Mouse (Mus musculus): ENCODE results near the gene Ifna6. TPM values are rescaled to one million over a fixed set of nuclear protein-coding genes. Genes with fewer than 3 reads are reported as not detected.
"Not testable (repeated sequence)": the region's sequence is repeated elsewhere in the genome, so short reads cannot be mapped to it uniquely, and the experiment has no call there.

Gene Ifna6
- total and polyA plus RNA-seq, 3 experiments = not detected

DNA sequence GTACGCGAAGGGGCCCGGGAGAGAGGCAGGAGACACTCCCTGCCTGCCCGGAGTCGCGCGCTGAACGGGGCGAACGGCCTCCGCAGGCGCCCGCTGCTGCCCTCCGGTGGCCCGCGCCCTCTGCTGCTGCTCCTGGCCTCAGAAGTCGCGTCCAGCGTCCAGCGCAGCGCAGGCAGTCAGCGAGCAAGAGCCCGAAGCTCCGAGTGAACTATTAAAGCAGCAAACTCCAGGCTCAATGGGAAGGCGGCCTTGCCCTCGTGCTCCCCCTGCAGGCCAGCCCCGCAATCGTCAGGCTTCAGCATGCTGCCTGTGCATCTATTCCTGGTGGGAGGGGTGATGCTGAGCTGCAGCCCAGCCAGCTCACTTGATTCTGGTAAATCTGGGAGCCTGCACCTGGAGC is 36.0 kb upstream of the Ifna6 start, which contains the start of gene Gm13278:
Gm13278 (plus strand) TSS at position 301 of the 400 bp plus-strand sequence.
- H3K27ac ChIP-seq (ENCODE audit: control insufficient read depth, low read depth, low read length); H3K27me3 ChIP-seq (ENCODE audit: control insufficient read depth in 1 of 2, insufficient read depth in 2 of 2, low read length in 2 of 2): not testable (repeated sequence)

DNA sequence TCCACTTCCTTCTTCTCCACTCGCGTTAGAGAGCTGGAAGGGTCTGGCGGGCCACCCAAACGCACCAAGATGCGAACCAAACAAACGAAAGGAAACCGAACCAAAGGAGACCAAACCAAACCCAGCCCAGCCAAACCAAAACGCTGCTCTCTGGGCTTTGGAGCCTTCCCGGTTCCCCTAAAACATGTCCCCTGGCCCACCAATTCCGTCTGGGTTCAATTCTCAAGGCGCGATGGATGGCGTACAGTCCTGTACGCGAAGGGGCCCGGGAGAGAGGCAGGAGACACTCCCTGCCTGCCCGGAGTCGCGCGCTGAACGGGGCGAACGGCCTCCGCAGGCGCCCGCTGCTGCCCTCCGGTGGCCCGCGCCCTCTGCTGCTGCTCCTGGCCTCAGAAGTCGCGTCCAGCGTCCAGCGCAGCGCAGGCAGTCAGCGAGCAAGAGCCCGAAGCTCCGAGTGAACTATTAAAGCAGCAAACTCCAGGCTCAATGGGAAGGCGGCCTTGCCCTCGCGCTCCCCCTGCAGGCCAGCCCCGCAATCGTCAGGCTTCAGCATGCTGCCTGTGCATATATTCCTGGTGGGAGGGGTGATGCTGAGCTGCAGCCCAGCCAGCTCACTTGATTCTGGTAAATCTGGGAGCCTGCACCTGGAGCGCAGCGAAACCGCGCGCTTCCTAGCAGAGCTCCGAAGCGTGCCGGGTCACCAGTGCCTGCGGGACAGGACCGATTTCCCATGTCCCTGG is 33.1 kb upstream of the Ifna6 start, which contains the start of gene Gm13275:
Gm13275 (plus strand) TSS at position 552 of the 740 bp plus-strand sequence.
- not testable (repeated sequence) for DNase-seq (ENCODE audit: low read depth, low spot score); H3K27ac ChIP-seq (ENCODE audit: control insufficient read depth, low read depth, low read length); H3K9me3 ChIP-seq (replicated peaks; ENCODE audit: insufficient read depth, low read length); H3K27me3 ChIP-seq (ENCODE audit: control insufficient read depth in 1 of 2, insufficient read depth in 2 of 2, low read length in 2 of 2); H3K9ac ChIP-seq (ENCODE audit: control insufficient read depth, low read depth, low read length, poor library complexity, severe bottlenecking); H3K79me2 ChIP-seq (ENCODE audit: control insufficient read depth, insufficient read depth, low read length, poor library complexity); H3K36me3 ChIP-seq (ENCODE audit: control insufficient read depth in 1 of 2, insufficient read depth in 2 of 2, low read length in 2 of 2); H3K4me3 ChIP-seq (ENCODE audit: control insufficient read depth in 1 of 2, insufficient read depth in 1 of 2, low read depth in 2 of 2, low read length in 2 of 2); H3K4me1 ChIP-seq (ENCODE audit: control insufficient read depth in 1 of 2, insufficient read depth in 2 of 2, low read length in 2 of 2)

More for the DNA sequence above, 36.0 kb upstream of the Ifna6 start, which contains the start of gene Gm13278:
- not testable (repeated sequence) for H3K4me1 ChIP-seq (ENCODE audit: control insufficient read depth in 1 of 2, insufficient read depth in 2 of 2, low read length in 2 of 2); H3K9me3 ChIP-seq (replicated peaks; ENCODE audit: insufficient read depth, low read length); H3K79me2 ChIP-seq (ENCODE audit: control insufficient read depth, insufficient read depth, low read length, poor library complexity); H3K4me3 ChIP-seq (ENCODE audit: control insufficient read depth in 1 of 2, insufficient read depth in 1 of 2, low read depth in 2 of 2, low read length in 2 of 2); DNase-seq (ENCODE audit: low read depth, low spot score); H3K36me3 ChIP-seq (ENCODE audit: control insufficient read depth in 1 of 2, insufficient read depth in 2 of 2, low read length in 2 of 2); H3K9ac ChIP-seq (ENCODE audit: control insufficient read depth, low read depth, low read length, poor library complexity, severe bottlenecking)

DNA sequence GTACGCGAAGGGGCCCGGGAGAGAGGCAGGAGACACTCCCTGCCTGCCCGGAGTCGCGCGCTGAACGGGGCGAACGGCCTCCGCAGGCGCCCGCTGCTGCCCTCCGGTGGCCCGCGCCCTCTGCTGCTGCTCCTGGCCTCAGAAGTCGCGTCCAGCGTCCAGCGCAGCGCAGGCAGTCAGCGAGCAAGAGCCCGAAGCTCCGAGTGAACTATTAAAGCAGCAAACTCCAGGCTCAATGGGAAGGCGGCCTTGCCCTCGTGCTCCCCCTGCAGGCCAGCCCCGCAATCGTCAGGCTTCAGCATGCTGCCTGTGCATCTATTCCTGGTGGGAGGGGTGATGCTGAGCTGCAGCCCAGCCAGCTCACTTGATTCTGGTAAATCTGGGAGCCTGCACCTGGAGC is 30.1 kb upstream of the Ifna6 start, which contains the start of gene Gm13279:
Gm13279 (plus strand) TSS at position 301 of the 400 bp plus-strand sequence.
- H3K9ac ChIP-seq (ENCODE audit: control insufficient read depth, low read depth, low read length, poor library complexity, severe bottlenecking); H3K9me3 ChIP-seq (replicated peaks; ENCODE audit: insufficient read depth, low read length); H3K4me1 ChIP-seq (ENCODE audit: control insufficient read depth in 1 of 2, insufficient read depth in 2 of 2, low read length in 2 of 2); H3K4me3 ChIP-seq (ENCODE audit: control insufficient read depth in 1 of 2, insufficient read depth in 1 of 2, low read depth in 2 of 2, low read length in 2 of 2); H3K27me3 ChIP-seq (ENCODE audit: control insufficient read depth in 1 of 2, insufficient read depth in 2 of 2, low read length in 2 of 2); H3K36me3 ChIP-seq (ENCODE audit: control insufficient read depth in 1 of 2, insufficient read depth in 2 of 2, low read length in 2 of 2); H3K27ac ChIP-seq (ENCODE audit: control insufficient read depth, low read depth, low read length); DNase-seq (ENCODE audit: low read depth, low spot score); H3K79me2 ChIP-seq (ENCODE audit: control insufficient read depth, insufficient read depth, low read length, poor library complexity): not testable (repeated sequence)

DNA sequence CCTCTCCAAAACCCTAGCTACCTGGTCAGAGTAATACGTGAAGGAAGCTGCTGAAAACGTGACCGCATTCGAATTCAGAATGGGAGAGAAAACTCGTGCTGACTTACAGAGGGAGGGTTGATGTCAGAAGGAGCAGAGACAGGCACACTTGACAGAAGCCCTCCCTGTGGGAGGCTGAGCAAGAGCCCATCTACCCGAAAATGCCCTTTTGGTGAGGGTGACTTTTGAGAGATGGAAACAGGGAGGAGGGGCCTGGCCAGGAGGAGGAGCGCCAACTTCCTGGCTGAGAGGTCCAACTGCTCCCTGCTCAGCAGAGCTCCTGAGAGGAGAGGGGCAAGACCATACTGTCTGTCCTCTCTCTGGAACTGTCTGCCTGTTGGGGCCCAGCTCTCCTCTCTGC is 27.9 kb upstream of the Ifna6 start, which contains the start of gene Gm13285:
Gm13285 (plus strand) TSS at position 301 of the 400 bp plus-strand sequence.
- not testable (repeated sequence) for H3K9ac ChIP-seq (ENCODE audit: control insufficient read depth, low read depth, low read length, poor library complexity, severe bottlenecking); H3K27me3 ChIP-seq (ENCODE audit: control insufficient read depth in 1 of 2, insufficient read depth in 2 of 2, low read length in 2 of 2); H3K27ac ChIP-seq (ENCODE audit: control insufficient read depth, low read depth, low read length); DNase-seq (ENCODE audit: low read depth, low spot score); H3K79me2 ChIP-seq (ENCODE audit: control insufficient read depth, insufficient read depth, low read length, poor library complexity); H3K4me1 ChIP-seq (ENCODE audit: control insufficient read depth in 1 of 2, insufficient read depth in 2 of 2, low read length in 2 of 2); H3K36me3 ChIP-seq (ENCODE audit: control insufficient read depth in 1 of 2, insufficient read depth in 2 of 2, low read length in 2 of 2); H3K9me3 ChIP-seq (replicated peaks; ENCODE audit: insufficient read depth, low read length); H3K4me3 ChIP-seq (ENCODE audit: control insufficient read depth in 1 of 2, insufficient read depth in 1 of 2, low read depth in 2 of 2, low read length in 2 of 2)

DNA sequence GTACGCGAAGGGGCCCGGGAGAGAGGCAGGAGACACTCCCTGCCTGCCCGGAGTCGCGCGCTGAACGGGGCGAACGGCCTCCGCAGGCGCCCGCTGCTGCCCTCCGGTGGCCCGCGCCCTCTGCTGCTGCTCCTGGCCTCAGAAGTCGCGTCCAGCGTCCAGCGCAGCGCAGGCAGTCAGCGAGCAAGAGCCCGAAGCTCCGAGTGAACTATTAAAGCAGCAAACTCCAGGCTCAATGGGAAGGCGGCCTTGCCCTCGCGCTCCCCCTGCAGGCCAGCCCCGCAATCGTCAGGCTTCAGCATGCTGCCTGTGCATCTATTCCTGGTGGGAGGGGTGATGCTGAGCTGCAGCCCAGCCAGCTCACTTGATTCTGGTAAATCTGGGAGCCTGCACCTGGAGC is 24.3 kb upstream of the Ifna6 start, which contains the start of gene Gm13287:
Gm13287 (plus strand) TSS at position 301 of the 400 bp plus-strand sequence.
- H3K4me3 ChIP-seq (ENCODE audit: control insufficient read depth in 1 of 2, insufficient read depth in 1 of 2, low read depth in 2 of 2, low read length in 2 of 2); H3K27ac ChIP-seq (ENCODE audit: control insufficient read depth, low read depth, low read length); H3K79me2 ChIP-seq (ENCODE audit: control insufficient read depth, insufficient read depth, low read length, poor library complexity); H3K4me1 ChIP-seq (ENCODE audit: control insufficient read depth in 1 of 2, insufficient read depth in 2 of 2, low read length in 2 of 2); H3K27me3 ChIP-seq (ENCODE audit: control insufficient read depth in 1 of 2, insufficient read depth in 2 of 2, low read length in 2 of 2); H3K36me3 ChIP-seq (ENCODE audit: control insufficient read depth in 1 of 2, insufficient read depth in 2 of 2, low read length in 2 of 2); H3K9me3 ChIP-seq (replicated peaks; ENCODE audit: insufficient read depth, low read length); DNase-seq (ENCODE audit: low read depth, low spot score); H3K9ac ChIP-seq (ENCODE audit: control insufficient read depth, low read depth, low read length, poor library complexity, severe bottlenecking): not testable (repeated sequence)

DNA sequence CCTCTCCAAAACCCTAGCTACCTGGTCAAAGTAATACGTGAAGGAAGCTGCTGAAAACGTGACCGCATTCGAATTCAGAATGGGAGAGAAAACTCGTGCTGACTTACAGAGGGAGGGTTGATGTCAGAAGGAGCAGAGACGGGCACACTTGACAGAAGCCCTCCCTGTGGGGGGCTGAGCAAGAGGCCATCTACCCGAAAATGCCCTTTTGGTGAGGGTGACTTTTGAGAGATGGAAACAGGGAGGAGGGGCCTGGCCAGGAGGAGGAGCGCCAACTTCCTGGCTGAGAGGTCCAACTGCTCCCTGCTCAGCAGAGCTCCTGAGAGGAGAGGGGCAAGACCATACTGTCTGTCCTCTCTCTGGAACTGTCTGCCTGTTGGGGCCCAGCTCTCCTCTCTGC is 22.0 kb upstream of the Ifna6 start, which contains the start of gene Gm13288:
Gm13288 (plus strand) TSS at position 301 of the 400 bp plus-strand sequence.
- H3K27ac ChIP-seq (ENCODE audit: control insufficient read depth, low read depth, low read length); H3K9me3 ChIP-seq (replicated peaks; ENCODE audit: insufficient read depth, low read length); H3K79me2 ChIP-seq (ENCODE audit: control insufficient read depth, insufficient read depth, low read length, poor library complexity); H3K36me3 ChIP-seq (ENCODE audit: control insufficient read depth in 1 of 2, insufficient read depth in 2 of 2, low read length in 2 of 2); H3K9ac ChIP-seq (ENCODE audit: control insufficient read depth, low read depth, low read length, poor library complexity, severe bottlenecking); DNase-seq (ENCODE audit: low read depth, low spot score); H3K4me3 ChIP-seq (ENCODE audit: control insufficient read depth in 1 of 2, insufficient read depth in 1 of 2, low read depth in 2 of 2, low read length in 2 of 2); H3K4me1 ChIP-seq (ENCODE audit: control insufficient read depth in 1 of 2, insufficient read depth in 2 of 2, low read length in 2 of 2); H3K27me3 ChIP-seq (ENCODE audit: control insufficient read depth in 1 of 2, insufficient read depth in 2 of 2, low read length in 2 of 2): not testable (repeated sequence)

DNA sequence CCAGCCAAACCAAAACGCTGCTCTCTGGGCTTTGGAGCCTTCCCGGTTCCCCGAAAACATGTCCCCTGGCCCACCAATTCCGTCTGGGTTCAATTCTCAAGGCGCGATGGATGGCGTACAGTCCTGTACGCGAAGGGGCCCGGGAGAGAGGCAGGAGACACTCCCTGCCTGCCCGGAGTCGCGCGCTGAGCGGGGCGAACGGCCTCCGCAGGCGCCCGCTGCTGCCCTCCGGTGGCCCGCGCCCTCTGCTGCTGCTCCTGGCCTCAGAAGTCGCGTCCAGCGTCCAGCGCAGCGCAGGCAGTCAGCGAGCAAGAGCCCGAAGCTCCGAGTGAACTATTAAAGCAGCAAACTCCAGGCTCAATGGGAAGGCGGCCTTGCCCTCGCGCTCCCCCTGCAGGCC is 21.5 kb upstream of the Ifna6 start:
- not testable (repeated sequence) for H3K4me3 ChIP-seq (ENCODE audit: control insufficient read depth in 1 of 2, insufficient read depth in 1 of 2, low read depth in 2 of 2, low read length in 2 of 2); DNase-seq (ENCODE audit: low read depth, low spot score); H3K4me1 ChIP-seq (ENCODE audit: control insufficient read depth in 1 of 2, insufficient read depth in 2 of 2, low read length in 2 of 2); H3K9ac ChIP-seq (ENCODE audit: control insufficient read depth, low read depth, low read length, poor library complexity, severe bottlenecking); H3K79me2 ChIP-seq (ENCODE audit: control insufficient read depth, insufficient read depth, low read length, poor library complexity); H3K36me3 ChIP-seq (ENCODE audit: control insufficient read depth in 1 of 2, insufficient read depth in 2 of 2, low read length in 2 of 2); H3K27me3 ChIP-seq (ENCODE audit: control insufficient read depth in 1 of 2, insufficient read depth in 2 of 2, low read length in 2 of 2); H3K9me3 ChIP-seq (replicated peaks; ENCODE audit: insufficient read depth, low read length); H3K27ac ChIP-seq (ENCODE audit: control insufficient read depth, low read depth, low read length)

Data from MEL (cell line).